Mouse (Mus musculus) heart, embryonic 12.5 days (tissue): ENCODE data around the gene Olfr767. TPM values are rescaled to one million over a fixed set of nuclear protein-coding genes. Genes with fewer than 3 reads are reported as not detected.

ENCODE experiments used
- polyA plus RNA-seq: library from polyadenylated mRNA; unstranded; fragments of >200 nt; fragmentation: Nextera tagmentation; extraction: Ambion mirVana; gene quantifications from 2 replicates; pipeline ENCODE4 v1.2.1, GENCODE M21; 2016

Olfr767 gene
- polyA plus RNA-seq, 1 experiment from 2014 or later, result not detected

Other genes with a start within 250 kb of the Olfr767 start
- gene Gdf11, start 191.2 kb downstream of the Olfr767 start, polyA plus RNA-seq, result 4.3 and 5.0 TPM in 2 replicates
- 341 and 358 TPM in 2 replicates for gene Cd63, start 181.9 kb downstream of the Olfr767 start, polyA plus RNA-seq
- 6.0 and 6.3 TPM in 2 replicates for gene Rdh5, start 160.0 kb downstream of the Olfr767 start, polyA plus RNA-seq
- 161 and 165 TPM in 2 replicates for gene Bloc1s1, start 158.9 kb downstream of the Olfr767 start, polyA plus RNA-seq
- gene Itga7, start 149.1 kb downstream of the Olfr767 start, polyA plus RNA-seq, result 1.4 and 1.5 TPM in 2 replicates
- 0.15 TPM in 1 of 2 replicates, not detected in the other for gene Mettl7b, start 121.9 kb downstream of the Olfr767 start, polyA plus RNA-seq
- not detected in 2 replicates for gene Olfr9, start 93.5 kb downstream of the Olfr767 start, polyA plus RNA-seq
- not detected in 2 replicates for gene Olfr763, start 72.1 kb downstream of the Olfr767 start, polyA plus RNA-seq
- gene Olfr764-ps1, start 43.0 kb downstream of the Olfr767 start, polyA plus RNA-seq, result not detected in 2 replicates
- not detected in 2 replicates for gene Olfr765, start 32.9 kb downstream of the Olfr767 start, polyA plus RNA-seq
- not detected in 2 replicates for gene Olfr766-ps1, start 13.9 kb downstream of the Olfr767 start, polyA plus RNA-seq
- not detected in 2 replicates for gene Olfr768, start 16.5 kb upstream of the Olfr767 start, polyA plus RNA-seq
- gene Olfr769, start 35.0 kb upstream of the Olfr767 start, polyA plus RNA-seq, result not detected in 2 replicates
- gene Olfr770, start 56.1 kb upstream of the Olfr767 start, polyA plus RNA-seq, result not detected in 2 replicates
- not detected in 2 replicates for gene Olfr771, start 81.8 kb upstream of the Olfr767 start, polyA plus RNA-seq
- gene Olfr772, start 95.0 kb upstream of the Olfr767 start, polyA plus RNA-seq, result not detected in 2 replicates
- not detected in 2 replicates for gene Olfr773, start 104.5 kb upstream of the Olfr767 start, polyA plus RNA-seq
- not detected in 2 replicates for gene Olfr774, start 153.3 kb upstream of the Olfr767 start, polyA plus RNA-seq
- gene Olfr775, start 165.5 kb upstream of the Olfr767 start, polyA plus RNA-seq, result not detected in 2 replicates
- not detected in 2 replicates for gene Olfr776, start 176.2 kb upstream of the Olfr767 start, polyA plus RNA-seq
- not detected in 2 replicates for gene Olfr777, start 188.6 kb upstream of the Olfr767 start, polyA plus RNA-seq
- not detected in 2 replicates for gene Olfr780, start 235.2 kb upstream of the Olfr767 start, polyA plus RNA-seq
- not detected in 2 replicates for gene Olfr781, start 245.9 kb upstream of the Olfr767 start, polyA plus RNA-seq